Mouse (Mus musculus): ENCODE results near the gene Mre11a. TPM values are rescaled to one million over a fixed set of nuclear protein-coding genes. Genes with fewer than 3 reads are reported as not detected.
A peak's percentile ranks its signal among the peaks of the same experiment; 100 is the strongest.

Gene Mre11a
- polyA plus RNA-seq, 1 experiment from 2014 or later, result 34.6 TPM

- no peaks in the 10 kb centered on the region for H3K9me3 ChIP-seq (ENCODE audit: low read depth, low read length)
- peak within 1 kb of the TSS; percentile 35; the same call in 1 of the 2 replicates for H3K4me2 ChIP-seq
- H3K9ac ChIP-seq, result no peak within 1 kb of the TSS
- DNase-seq, result peak; percentile 54
- ATAC-seq (ENCODE audit: insufficient read depth), result peak; percentile 69; the same call in 1 of the 2 replicates
- no peaks in the 10 kb centered on the region for H3K4me1 ChIP-seq (ENCODE audit: insufficient read depth)
- H3K27ac ChIP-seq (ENCODE audit: low read depth), result no peak within 1 kb of the TSS
- WGBS, result 19% methylated on average over 23 of the region's 23 CpGs
- TF ChIP-seq CTCF (IDR thresholded peaks at IDR 0.05; ENCODE audit: low read depth), result no peak
- no peaks in the 10 kb centered on the region for H3K36me3 ChIP-seq (ENCODE audit: insufficient read depth)
- H3K4me3 ChIP-seq (ENCODE audit: low read depth, low read length), result no peak within 1 kb of the TSS
- H3K27me3 ChIP-seq (ENCODE audit: insufficient read depth, low read length), result no peaks in the 10 kb centered on the region
Measured at GRCm38 (mm10) chr9:14770803-14771471, 13.5 kb upstream of the Mre11a start, which contains the start of gene 1700012B09Rik. Gene 1700012B09Rik, minus strand, starts transcription at chr9:14771030.

GRCm38 (mm10) chr9:14772074-14772473, 12.4 kb upstream of the Mre11a start:
- H3K4me2 ChIP-seq, result no peak overlapping the region
- H3K27ac ChIP-seq (ENCODE audit: low read depth), result no peak overlapping the region
- ATAC-seq (ENCODE audit: insufficient read depth) (no peak), DNase-seq (no peak)
- no peak overlapping the region for H3K9ac ChIP-seq
- no peaks in the 10 kb centered on the region for H3K36me3 ChIP-seq (ENCODE audit: insufficient read depth)
- H3K4me1 ChIP-seq (ENCODE audit: insufficient read depth), result no peaks in the 10 kb centered on the region
- no peaks in the 10 kb centered on the region for H3K9me3 ChIP-seq (ENCODE audit: low read depth, low read length)
- H3K27me3 ChIP-seq (ENCODE audit: insufficient read depth, low read length), result no peaks in the 10 kb centered on the region
- H3K4me3 ChIP-seq (ENCODE audit: low read depth, low read length), result no peak overlapping the region
- WGBS, result 85% methylated on average over 2 of the region's 2 CpGs
- TF ChIP-seq CTCF (IDR thresholded peaks at IDR 0.05; ENCODE audit: low read depth), result no peak

- DNase-seq (peak; percentile 47), ATAC-seq (ENCODE audit: insufficient read depth) (no peak)
- Histone ChIP-seq H3K4me2 (no peak overlapping the region), H3K4me3 (ENCODE audit: low read depth, low read length) (no peak overlapping the region), H3K27ac (ENCODE audit: low read depth) (no peak overlapping the region), H3K9ac (no peak overlapping the region), H3K36me3 (ENCODE audit: insufficient read depth) (no peaks in the 10 kb centered on the region), H3K4me1 (ENCODE audit: insufficient read depth) (no peaks in the 10 kb centered on the region), H3K9me3 (ENCODE audit: low read depth, low read length) (no peaks in the 10 kb centered on the region), H3K27me3 (ENCODE audit: insufficient read depth, low read length) (no peaks in the 10 kb centered on the region)
- 36% methylated on average over 2 of the region's 2 CpGs for WGBS
- TF ChIP-seq CTCF (IDR thresholded peaks at IDR 0.05; ENCODE audit: low read depth), result peak; percentile 34; the same call in 1 of the 2 replicates
Measured at GRCm38 (mm10) chr9:14773813-14774212, 10.6 kb upstream of the Mre11a start.

GRCm38 (mm10) chr9:14778341-14778740, 6.1 kb upstream of the Mre11a start:
- peaks cover 30% of the 10 kb centered on the region for H3K36me3 ChIP-seq (ENCODE audit: insufficient read depth)
- WGBS, result 40% methylated on average over 13 of the region's 13 CpGs
- no peak for TF ChIP-seq CTCF (IDR thresholded peaks at IDR 0.05; ENCODE audit: low read depth)
- no peak overlapping the region for H3K4me3 ChIP-seq (ENCODE audit: low read depth, low read length)
- no peaks in the 10 kb centered on the region for H3K9me3 ChIP-seq (ENCODE audit: low read depth, low read length)
- H3K4me2 ChIP-seq, result no peak overlapping the region
- no peaks in the 10 kb centered on the region for H3K4me1 ChIP-seq (ENCODE audit: insufficient read depth)
- DNase-seq (no peak), ATAC-seq (ENCODE audit: insufficient read depth) (no peak)
- no peaks in the 10 kb centered on the region for H3K27me3 ChIP-seq (ENCODE audit: insufficient read depth, low read length)
- no peak overlapping the region for H3K27ac ChIP-seq (ENCODE audit: low read depth)
- no peak overlapping the region for H3K9ac ChIP-seq

- 79% methylated on average over 6 of the region's 6 CpGs for WGBS
- no peak for DNase-seq
- H3K4me1 ChIP-seq (ENCODE audit: insufficient read depth), result 0 out of 2 replicates have a peak, but pooled peaks cover 8% of the 10 kb centered on the region
- H3K36me3 ChIP-seq (ENCODE audit: insufficient read depth), result peaks cover 57% of the 10 kb centered on the region
- TF ChIP-seq CTCF (IDR thresholded peaks at IDR 0.05; ENCODE audit: low read depth), result no peak
- H3K27ac ChIP-seq (ENCODE audit: low read depth), result no peak overlapping the region
- ATAC-seq (ENCODE audit: insufficient read depth), result no peak
- no peaks in the 10 kb centered on the region for H3K9me3 ChIP-seq (ENCODE audit: low read depth, low read length)
- H3K4me3 ChIP-seq (ENCODE audit: low read depth, low read length), result no peak overlapping the region
- H3K4me2 ChIP-seq, result no peak overlapping the region
- no peak overlapping the region for H3K9ac ChIP-seq
- H3K27me3 ChIP-seq (ENCODE audit: insufficient read depth, low read length), result no peaks in the 10 kb centered on the region
Measured at GRCm38 (mm10) chr9:14787356-14787755, 2.9 kb downstream of the Mre11a start.

- WGBS, result 88% methylated on average over 2 of the region's 2 CpGs
- no peaks in the 10 kb centered on the region for H3K9me3 ChIP-seq (ENCODE audit: low read depth, low read length)
- TF ChIP-seq CTCF (IDR thresholded peaks at IDR 0.05; ENCODE audit: low read depth), result no peak
- peaks cover 78% of the 10 kb centered on the region for H3K36me3 ChIP-seq (ENCODE audit: insufficient read depth)
- H3K27me3 ChIP-seq (ENCODE audit: insufficient read depth, low read length), result no peaks in the 10 kb centered on the region
- DNase-seq, result no peak
- H3K4me1 ChIP-seq (ENCODE audit: insufficient read depth), result no peaks in the 10 kb centered on the region
- no peak overlapping the region for H3K27ac ChIP-seq (ENCODE audit: low read depth)
- H3K4me3 ChIP-seq (ENCODE audit: low read depth, low read length), result no peak overlapping the region
- no peak for ATAC-seq (ENCODE audit: insufficient read depth)
- H3K4me2 ChIP-seq, result no peak overlapping the region
- H3K9ac ChIP-seq, result no peak overlapping the region
Measured at GRCm38 (mm10) chr9:14805714-14806113, 21.3 kb downstream of the Mre11a start.

- ATAC-seq (ENCODE audit: insufficient read depth) (no peak), DNase-seq (no peak)
- Histone ChIP-seq H3K9me3 (ENCODE audit: low read depth, low read length) (no peaks in the 10 kb centered on the region), H3K4me1 (ENCODE audit: insufficient read depth) (no peaks in the 10 kb centered on the region), H3K36me3 (ENCODE audit: insufficient read depth) (peaks cover 75% of the 10 kb centered on the region), H3K27ac (ENCODE audit: low read depth) (no peak overlapping the region), H3K9ac (no peak overlapping the region), H3K27me3 (ENCODE audit: insufficient read depth, low read length) (no peaks in the 10 kb centered on the region), H3K4me2 (no peak overlapping the region), H3K4me3 (ENCODE audit: low read depth, low read length) (no peak overlapping the region)
- 94% methylated on average over 1 of the region's 1 CpGs for WGBS
- no peak for TF ChIP-seq CTCF (IDR thresholded peaks at IDR 0.05; ENCODE audit: low read depth)
Measured at GRCm38 (mm10) chr9:14806786-14807185, 22.3 kb downstream of the Mre11a start.
